Mouse (Mus musculus) CD8-positive naive resting alpha-beta T cell, adult 57 days (primary cell): ENCODE results near the gene Dcaf12. TPM values are rescaled to one million over a fixed set of nuclear protein-coding genes. Genes with fewer than 3 reads are reported as not detected.

Source experiments
- total RNA-seq: library from RNA; stranded (reverse); gene quantifications from one replicate; pipeline ENCODE4 v1.2.4, GENCODE M21; 2023

The Dcaf12 gene
- 34.8 TPM for total RNA-seq

GRCm38 (mm10) chr4:41314141-41315129 lies at the start of gene Dcaf12:
Gene Dcaf12, minus strand, starts transcription at chr4:41314889.

GRCm38 (mm10) chr4:41348584-41349198 lies 34.0 kb upstream of the Dcaf12 start, which contains the start of gene Ubap1:
Gene Ubap1, plus strand, starts transcription at chr4:41348996.

DNA sequence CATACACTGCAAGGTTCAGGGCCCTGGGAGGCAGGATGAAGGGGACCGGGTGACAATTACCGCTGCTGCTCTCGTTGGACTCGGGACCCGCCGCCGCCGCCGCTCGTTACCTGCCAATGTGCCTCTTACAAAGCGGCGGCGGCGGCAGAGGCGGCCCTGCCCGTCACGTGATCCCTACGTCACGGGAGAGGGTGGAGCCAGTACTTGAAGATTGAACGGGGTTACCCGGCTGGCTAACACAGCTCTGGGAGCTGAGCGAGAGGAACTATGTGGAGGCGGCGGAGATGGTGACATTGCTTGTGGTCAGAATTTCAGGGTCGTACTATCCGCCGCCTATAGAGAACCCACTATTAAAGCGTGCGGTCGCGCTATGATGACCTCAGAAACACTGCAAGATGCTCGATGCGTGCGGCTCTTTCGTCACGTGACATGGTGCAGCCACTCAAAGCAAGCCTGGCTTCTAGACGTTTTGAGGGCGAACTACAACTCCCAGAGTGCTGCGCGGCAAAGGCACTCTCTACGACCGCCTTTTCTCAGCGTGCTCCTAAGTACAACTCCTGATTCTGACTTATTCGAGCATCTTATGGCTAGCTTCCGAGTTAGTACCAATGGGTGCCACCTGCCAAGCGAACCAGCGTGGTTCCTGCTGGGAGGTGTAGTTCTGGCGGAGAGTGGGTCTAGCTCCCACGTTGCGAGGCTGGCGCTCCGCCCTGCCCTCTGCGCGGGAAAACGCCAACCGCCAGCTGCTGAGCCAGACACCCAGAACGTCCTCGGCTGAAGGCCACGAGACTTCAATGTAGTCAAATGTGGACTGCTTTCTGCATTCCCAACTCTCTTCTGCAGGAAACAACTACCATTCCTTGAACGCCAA lies 39.5 kb downstream of the Dcaf12 start, which contains the start of gene Ubap2:
Gene Ubap2 (minus strand): TSS at position 165 of the 871 bp plus-strand sequence.

Other genes starting within 250 kb of the Dcaf12 start
- 65.0 TPM for gene Aqp3, start 216.7 kb downstream of the Dcaf12 start, total RNA-seq
- 74.9 TPM for gene Nol6, start 190.4 kb downstream of the Dcaf12 start, total RNA-seq
- gene Ube2r2, start 179.1 kb downstream of the Dcaf12 start, total RNA-seq, result 66.4 TPM
- 70.6 TPM for gene Ubap2, start 39.7 kb downstream of the Dcaf12 start, total RNA-seq
- 46.9 TPM for gene Ubap1, start 34.1 kb upstream of the Dcaf12 start, total RNA-seq
- 4.1 TPM for gene Kif24, start 150.0 kb upstream of the Dcaf12 start, total RNA-seq
- 6.9 TPM for gene Nudt2, start 150.3 kb upstream of the Dcaf12 start, total RNA-seq
- gene AI464131, start 188.2 kb upstream of the Dcaf12 start, total RNA-seq, result not detected
- gene 1110017D15Rik, start 202.4 kb upstream of the Dcaf12 start, total RNA-seq, result 0.49 TPM